Mouse (Mus musculus): Measurements from ENCODE around the gene Vmp1. TPM values are rescaled to one million over a fixed set of nuclear protein-coding genes. Genes with fewer than 3 reads are reported as not detected.
A peak's percentile ranks its signal among the peaks of the same experiment; 100 is the strongest.

Vmp1 gene
- total RNA-seq (2015; ENCODE audit: low replicate concordance) (170 and 241 TPM in 2 replicates), total RNA-seq (2017; ENCODE audit: low replicate concordance) (162 and 218 TPM in 2 replicates)

- peak; percentile 93 for ATAC-seq (replicated peaks; ENCODE audit: low FRiP score, poor library complexity, severe bottlenecking)
These were observed at the start of gene Vmp1, which contains the start of gene Ptrh2 for GRCm38 (mm10) chr11:86683395-86684125. Gene Vmp1 (minus strand): TSS chr11:86683836. Gene Ptrh2 (plus strand): TSS chr11:86683985.

- ATAC-seq (replicated peaks; ENCODE audit: low FRiP score, poor library complexity, severe bottlenecking) = no peak
These were observed 47.8 kb upstream of the Vmp1 start for GRCm38 (mm10) chr11:86731443-86731842.

- no peak for ATAC-seq (replicated peaks; ENCODE audit: low FRiP score, poor library complexity, severe bottlenecking)
These were observed 42.0 kb upstream of the Vmp1 start for GRCm38 (mm10) chr11:86725607-86726006.

GRCm38 (mm10) chr11:86724982-86725381 lies 41.3 kb upstream of the Vmp1 start:
- ATAC-seq (replicated peaks; ENCODE audit: low FRiP score, poor library complexity, severe bottlenecking) = no peak

- no peak for ATAC-seq (replicated peaks; ENCODE audit: low FRiP score, poor library complexity, severe bottlenecking)
These were observed 40.4 kb upstream of the Vmp1 start for GRCm38 (mm10) chr11:86724004-86724403.

- ATAC-seq (replicated peaks; ENCODE audit: low FRiP score, poor library complexity, severe bottlenecking) = no peak
These were observed 35.8 kb upstream of the Vmp1 start for GRCm38 (mm10) chr11:86719390-86719789.

- ATAC-seq (replicated peaks; ENCODE audit: low FRiP score, poor library complexity, severe bottlenecking) = no peak
These were observed 34.7 kb upstream of the Vmp1 start for GRCm38 (mm10) chr11:86718369-86718768.

- no peak for ATAC-seq (replicated peaks; ENCODE audit: low FRiP score, poor library complexity, severe bottlenecking)
These were observed 33.9 kb upstream of the Vmp1 start for GRCm38 (mm10) chr11:86717306-86718065.

- no peak for ATAC-seq (replicated peaks; ENCODE audit: low FRiP score, poor library complexity, severe bottlenecking)
These were observed 31.0 kb upstream of the Vmp1 start for GRCm38 (mm10) chr11:86714606-86715005.

- ATAC-seq (replicated peaks; ENCODE audit: low FRiP score, poor library complexity, severe bottlenecking) = no peak
These were observed 17.5 kb upstream of the Vmp1 start for GRCm38 (mm10) chr11:86701151-86701550.

GRCm38 (mm10) chr11:86695461-86695860 lies 11.8 kb upstream of the Vmp1 start:
- no peak for ATAC-seq (replicated peaks; ENCODE audit: low FRiP score, poor library complexity, severe bottlenecking)

- no peak for ATAC-seq (replicated peaks; ENCODE audit: low FRiP score, poor library complexity, severe bottlenecking)
These were observed 8.9 kb upstream of the Vmp1 start for GRCm38 (mm10) chr11:86692546-86692945.

GRCm38 (mm10) chr11:86691956-86692355 lies 8.3 kb upstream of the Vmp1 start:
- ATAC-seq (replicated peaks; ENCODE audit: low FRiP score, poor library complexity, severe bottlenecking) = no peak

GRCm38 (mm10) chr11:86691482-86691881 lies 7.8 kb upstream of the Vmp1 start:
- no peak for ATAC-seq (replicated peaks; ENCODE audit: low FRiP score, poor library complexity, severe bottlenecking)

GRCm38 (mm10) chr11:86690383-86690782 lies 6.7 kb upstream of the Vmp1 start:
- ATAC-seq (replicated peaks; ENCODE audit: low FRiP score, poor library complexity, severe bottlenecking) = no peak

- no peak for ATAC-seq (replicated peaks; ENCODE audit: low FRiP score, poor library complexity, severe bottlenecking)
These were observed 1.7 kb upstream of the Vmp1 start for GRCm38 (mm10) chr11:86685366-86685765.

GRCm38 (mm10) chr11:86684126-86685012 lies 733 bp upstream of the Vmp1 start:
- ATAC-seq (replicated peaks; ENCODE audit: low FRiP score, poor library complexity, severe bottlenecking) = no peak

GRCm38 (mm10) chr11:86682861-86683260 lies 775 bp downstream of the Vmp1 start:
- ATAC-seq (replicated peaks; ENCODE audit: low FRiP score, poor library complexity, severe bottlenecking) = peak; percentile 18; the same call in 1 of the 2 replicates

- no peak for ATAC-seq (replicated peaks; ENCODE audit: low FRiP score, poor library complexity, severe bottlenecking)
These were observed 2.2 kb downstream of the Vmp1 start for GRCm38 (mm10) chr11:86681423-86681822.

- ATAC-seq (replicated peaks; ENCODE audit: low FRiP score, poor library complexity, severe bottlenecking) = no peak
These were observed 2.9 kb downstream of the Vmp1 start for GRCm38 (mm10) chr11:86680729-86681128.
